Comparison of ENCODE assay signal across 8 mouse cellular contexts in genomic region chr8:123117127-123117731, GRCm38 (mm10). TPM values are rescaled to one million over a fixed set of nuclear protein-coding genes. Genes with fewer than 3 reads are reported as not detected.
A peak's percentile ranks its signal among the peaks of the same experiment; 100 is the strongest.
DNase-seq lines count a peak whose midpoint lies in the region; ATAC-seq and TF ChIP-seq lines count a peak whose summit lies in the region.

Gene Cpne7 (plus strand): TSS chr8:123117374.

- no peaks in the 10 kb centered on the region for H3K9me3 ChIP-seq in heart, embryonic 13.5 days
- H3K9me3 ChIP-seq in embryonic facial prominence, embryonic 13.5 days = no peaks in the 10 kb centered on the region
- H3K9me3 ChIP-seq in midbrain, embryonic 10.5 days (replicated peaks) = no peaks in the 10 kb centered on the region

- H3K9ac ChIP-seq in heart, embryonic 13.5 days = peak within 1 kb of the TSS; percentile 73
- H3K9ac ChIP-seq in embryonic facial prominence, embryonic 13.5 days = peak within 1 kb of the TSS; percentile 68

- peak within 1 kb of the TSS; percentile 91 for H3K4me2 ChIP-seq in heart, embryonic 13.5 days
- H3K4me2 ChIP-seq in embryonic facial prominence, embryonic 13.5 days = peak within 1 kb of the TSS; percentile 91

- no peak within 1 kb of the TSS for H3ac ChIP-seq in C2C12 (ENCODE audit: control insufficient read depth, insufficient read length, low read depth)

- no peak for TF ChIP-seq CTCF in C2C12 (IDR thresholded peaks at IDR 0.05; ENCODE audit: control insufficient read depth, insufficient read depth, insufficient read length)

- DNase-seq in heart, postnatal 4 days = no peak
- peak in 1 of 2 experiments; percentile 49 for DNase-seq in layer of hippocampus, postnatal 10 days (ENCODE audit: low spot score in 2 of 2)
- no peak for DNase-seq in midbrain, embryonic 10.5 days (ENCODE audit: low spot score)
- DNase-seq in adrenal gland, postnatal 14 days = no peak
- DNase-seq in adrenal gland, postnatal 25 days = no peak

- peaks cover 59% of the 10 kb centered on the region for H3K27me3 ChIP-seq in heart, embryonic 13.5 days (replicated peaks)
- peaks cover 10% of the 10 kb centered on the region for H3K27me3 ChIP-seq in C2C12 (ENCODE audit: control insufficient read depth, insufficient read depth, insufficient read length)
- peaks cover 45% of the 10 kb centered on the region for H3K27me3 ChIP-seq in embryonic facial prominence, embryonic 13.5 days
- peaks cover 63% of the 10 kb centered on the region for H3K27me3 ChIP-seq in midbrain, embryonic 10.5 days (ENCODE audit: low read depth, poor library complexity, severe bottlenecking)

- peaks cover 28% of the 10 kb centered on the region for H3K4me1 ChIP-seq in heart, embryonic 13.5 days
- H3K4me1 ChIP-seq in embryonic facial prominence, embryonic 13.5 days = peaks cover 21% of the 10 kb centered on the region
- peaks cover 24% of the 10 kb centered on the region for H3K4me1 ChIP-seq in midbrain, embryonic 10.5 days

- H3K79me3 ChIP-seq in C2C12 (ENCODE audit: low read depth) = no peaks in the 10 kb centered on the region

- H3K4me3 ChIP-seq in heart, embryonic 13.5 days = peak within 1 kb of the TSS; percentile 57
- H3K4me3 ChIP-seq in C2C12 (ENCODE audit: insufficient read depth, poor library complexity, severe bottlenecking) = peak within 1 kb of the TSS; percentile 2
- H3K4me3 ChIP-seq in embryonic facial prominence, embryonic 13.5 days = peak within 1 kb of the TSS; percentile 52
- H3K4me3 ChIP-seq in midbrain, embryonic 10.5 days = peak within 1 kb of the TSS; percentile 62

- WGBS in heart, embryonic 13.5 days = 1% methylated on average over 51 of the region's 51 CpGs
- WGBS in embryonic facial prominence, embryonic 13.5 days = 1% methylated on average over 50 of the region's 51 CpGs
- 1% methylated on average over 51 of the region's 51 CpGs for WGBS in midbrain, embryonic 10.5 days

- H3K27ac ChIP-seq in heart, embryonic 13.5 days (replicated peaks) = no peak within 1 kb of the TSS
- H3K27ac ChIP-seq in embryonic facial prominence, embryonic 13.5 days = no peak within 1 kb of the TSS
- peak within 1 kb of the TSS; percentile 34; the same call in 1 of the 2 replicates for H3K27ac ChIP-seq in midbrain, embryonic 10.5 days (replicated peaks)

- H3K36me3 ChIP-seq in heart, embryonic 13.5 days = no peaks in the 10 kb centered on the region
- no peaks in the 10 kb centered on the region for H3K36me3 ChIP-seq in C2C12 (ENCODE audit: control insufficient read depth, insufficient read depth)
- H3K36me3 ChIP-seq in embryonic facial prominence, embryonic 13.5 days = no peaks in the 10 kb centered on the region
- H3K36me3 ChIP-seq in midbrain, embryonic 10.5 days = no peaks in the 10 kb centered on the region

- peak; percentile 50; the same call in 1 of the 2 replicates for ATAC-seq in heart, embryonic 13.5 days (ENCODE audit: extremely low read depth, insufficient number of reproducible peaks, low FRiP score, low TSS enrichment)
- ATAC-seq in embryonic facial prominence, embryonic 13.5 days (ENCODE audit: insufficient number of reproducible peaks, insufficient read depth, low FRiP score, low TSS enrichment, low read depth) = no peak

- no peaks in the 10 kb centered on the region for H3K79me2 ChIP-seq in C2C12 (ENCODE audit: control insufficient read depth, insufficient read depth)

TF ChIP-seq in C2C12, 6 proteins besides CTCF, POLR2A, EP300 and RAD21:
- TF ChIP-seq FOSL1 (IDR thresholded peaks at IDR 0.05; ENCODE audit: insufficient read depth, low read length, poor library complexity, severe bottlenecking) = no peak
- no peak for TF ChIP-seq CEBPB (IDR thresholded peaks at IDR 0.05; ENCODE audit: low read depth)

RNA-seq across cellular contexts. Expression of gene Cpne7, which starts in this region (rescaled TPM):
- 0.19 and 0.24 TPM in 2 replicates for polyA plus RNA-seq in heart, embryonic 13.5 days (2015; fragmentation: Nextera tagmentation; extraction: Ambion mirVana)
- under 1 TPM; 0.14 to 0.16 TPM for total RNA-seq in heart, postnatal 4 days (2021)
- 0.04 TPM for polyA plus RNA-seq in C2C12 (2012; fragmentation: generic; extraction: Trizol)
- 1.6 and 2.6 TPM in 2 replicates for polyA plus RNA-seq in embryonic facial prominence, embryonic 13.5 days (2015; fragmentation: Nextera tagmentation; extraction: Ambion mirVana)
- 100 to 1,000 TPM; 232 to 244 TPM for total RNA-seq in layer of hippocampus, postnatal 10 days (2021)
- polyA plus RNA-seq in midbrain, embryonic 10.5 days (2016; fragmentation: Nextera tagmentation; extraction: Ambion mirVana) = 0.32 and 0.39 TPM in 2 replicates
- total RNA-seq in adrenal gland, postnatal 14 days (2021) = 6.0 and 7.0 TPM in 2 replicates
- 4.6 and 6.4 TPM in 2 replicates for total RNA-seq in adrenal gland, postnatal 25 days (2021)

Comparison
In these comparisons a context has a peak if more than half of its experiments do, and no peak if none do; other contexts are left out.
1. RNA of gene Cpne7 (total RNA-seq): 232 to 244 TPM in layer of hippocampus, postnatal 10 days; 4.6 to 6.4 TPM in adrenal gland, postnatal 25 days, 6.0 to 7.0 TPM in adrenal gland, postnatal 14 days and 0.14 to 0.16 TPM in heart, postnatal 4 days; every median in the first group is over 10 times any median in the second.
2. Peak in ATAC-seq, H3K4me3 ChIP-seq, H3K9ac ChIP-seq and H3K4me2 ChIP-seq in heart, embryonic 13.5 days; RNA of the gene not detected or under 1 TPM.
3. H3K4me3 ChIP-seq: peak in every context shown above with its lines; median percentile 62 in midbrain, embryonic 10.5 days; 57 in heart, embryonic 13.5 days; 52 in embryonic facial prominence, embryonic 13.5 days; 2 in C2C12.